Mouse (Mus musculus) heart, adult 11 months (tissue): Measurements from ENCODE around the gene Dgki.

ENCODE experiments used
- DNase-seq: peaks from one replicate; pipeline ENCODE4 v3.0.0; 2022

Dgki gene

GRCm38 (mm10) chr6:36797066-36797655 is 502.8 kb downstream of the Dgki start:
- DNase-seq: no peak
